Mouse (Mus musculus): ENCODE results near the gene Caln1. TPM values are rescaled to one million over a fixed set of nuclear protein-coding genes. Genes with fewer than 3 reads are reported as not detected.
A peak's percentile ranks its signal among the peaks of the same experiment; 100 is the strongest.

The Caln1 gene
- total RNA-seq (2015) (not detected in 2 replicates), total RNA-seq (2017) (not detected in 2 replicates)

- ATAC-seq (ENCODE audit: poor library complexity, severe bottlenecking), result no peak
Observed at GRCm38 (mm10) chr5:130369237-130369636, at the start of gene Caln1. Gene Caln1, plus strand, starts transcription at chr5:130369455.

DNA sequence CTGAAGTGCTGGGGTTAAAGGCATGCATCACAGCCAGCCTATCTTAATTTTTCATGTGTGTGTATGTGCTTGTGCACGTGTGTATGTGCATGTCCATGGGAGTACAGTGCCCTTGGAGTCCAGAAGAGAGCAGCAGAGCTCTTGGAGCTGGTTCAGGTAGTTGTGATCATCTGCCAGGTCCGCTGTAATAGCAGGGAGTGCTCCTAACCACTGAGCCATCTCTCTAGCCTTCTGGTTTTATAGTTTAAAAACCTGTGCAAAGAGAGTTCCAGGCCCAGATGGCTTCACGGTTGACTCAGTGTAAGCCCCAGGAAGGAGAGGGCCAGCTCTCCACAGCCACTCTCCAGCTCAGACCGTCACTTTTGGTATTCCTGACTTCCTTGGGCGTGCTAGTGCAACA lies 49.5 kb upstream of the Caln1 start:
- ATAC-seq (ENCODE audit: poor library complexity, severe bottlenecking), result no peak

DNA sequence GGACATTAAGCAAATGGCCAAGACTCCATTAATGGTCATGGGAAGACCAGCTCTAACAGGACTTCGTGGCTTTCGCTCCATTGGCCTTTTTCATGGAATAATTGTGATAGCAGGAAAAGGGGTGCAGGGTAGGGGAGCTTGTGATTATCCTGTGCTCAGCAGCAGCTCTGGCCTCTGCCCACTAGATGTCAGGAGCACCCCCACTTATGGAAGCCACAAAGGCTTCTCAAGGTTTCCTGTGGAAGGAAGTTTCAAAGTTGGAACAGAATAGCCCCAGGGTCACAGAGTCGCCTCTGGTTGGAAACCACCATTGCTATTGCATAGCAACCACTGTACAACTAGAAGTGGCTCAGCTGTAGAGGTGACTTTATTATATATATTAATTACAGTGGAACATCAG lies 48.8 kb upstream of the Caln1 start:
- ATAC-seq (ENCODE audit: poor library complexity, severe bottlenecking), result no peak

GRCm38 (mm10) chr5:130325486-130325885 lies 43.8 kb upstream of the Caln1 start:
- ATAC-seq (ENCODE audit: poor library complexity, severe bottlenecking), result no peak

DNA sequence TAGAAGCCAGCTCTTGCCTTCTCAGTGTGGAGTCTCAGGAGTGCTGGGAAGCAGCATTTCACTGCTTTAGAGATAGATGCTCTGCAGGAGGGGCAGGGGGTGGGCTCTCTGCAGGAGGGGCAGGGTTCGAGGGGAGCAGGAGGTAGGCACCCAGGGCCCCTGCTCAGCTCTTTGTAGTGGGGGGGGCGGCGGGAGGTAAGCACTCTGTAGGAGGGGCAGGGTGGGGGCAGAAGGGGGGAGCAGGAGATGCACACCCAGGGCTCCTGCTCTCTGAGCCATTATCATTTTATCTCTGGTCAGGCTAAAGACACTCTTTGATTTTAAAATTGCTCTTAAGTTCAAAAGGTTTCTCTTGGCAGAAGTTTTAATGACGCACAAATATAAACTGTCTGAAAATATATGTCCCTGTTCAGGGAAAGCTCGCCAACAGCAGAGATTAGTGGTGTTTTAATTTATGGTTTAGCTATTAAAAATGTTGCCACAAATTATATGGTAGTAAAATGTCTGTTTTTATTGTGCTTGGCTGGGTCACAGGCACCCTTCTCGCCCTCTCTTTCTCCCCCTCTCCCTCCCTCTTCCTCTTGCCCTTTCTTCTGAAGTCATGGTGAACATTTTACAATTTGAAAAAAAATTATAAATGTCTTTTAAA lies 41.5 kb upstream of the Caln1 start:
- no peak for ATAC-seq (ENCODE audit: poor library complexity, severe bottlenecking)

GRCm38 (mm10) chr5:130328366-130328765 lies 40.9 kb upstream of the Caln1 start:
- no peak for ATAC-seq (ENCODE audit: poor library complexity, severe bottlenecking)

- peak; percentile 21; the same call in 1 of the 2 replicates for ATAC-seq (ENCODE audit: poor library complexity, severe bottlenecking)
Observed at GRCm38 (mm10) chr5:130329889-130330288, 39.4 kb upstream of the Caln1 start.

- no peak for ATAC-seq (ENCODE audit: poor library complexity, severe bottlenecking)
Observed at GRCm38 (mm10) chr5:130330801-130331200, 38.5 kb upstream of the Caln1 start.

GRCm38 (mm10) chr5:130331206-130331605 lies 38.0 kb upstream of the Caln1 start:
- ATAC-seq (ENCODE audit: poor library complexity, severe bottlenecking), result no peak

GRCm38 (mm10) chr5:130333566-130333965 lies 35.7 kb upstream of the Caln1 start:
- ATAC-seq (ENCODE audit: poor library complexity, severe bottlenecking), result no peak

GRCm38 (mm10) chr5:130333971-130334370 lies 35.3 kb upstream of the Caln1 start:
- ATAC-seq (ENCODE audit: poor library complexity, severe bottlenecking), result no peak

DNA sequence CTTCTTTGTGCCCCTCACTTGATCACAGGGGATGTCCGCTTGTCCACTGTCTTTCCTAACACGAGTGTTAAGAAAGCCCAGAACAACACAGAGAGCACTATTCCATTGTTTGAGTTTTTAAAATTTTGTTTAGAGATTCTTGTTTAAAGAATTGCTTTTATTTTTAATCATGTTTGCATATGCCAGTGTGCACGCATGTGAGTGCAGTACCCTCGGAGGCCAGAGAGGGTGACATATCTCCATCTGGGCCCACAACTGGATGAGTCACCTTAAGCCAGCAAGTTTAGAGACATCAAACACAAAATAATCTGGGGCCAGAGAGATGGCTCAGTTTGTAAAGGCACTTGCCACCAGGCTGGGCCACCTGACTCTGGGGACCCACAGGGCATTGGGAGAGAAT lies 33.8 kb upstream of the Caln1 start:
- ATAC-seq (ENCODE audit: poor library complexity, severe bottlenecking), result no peak

DNA sequence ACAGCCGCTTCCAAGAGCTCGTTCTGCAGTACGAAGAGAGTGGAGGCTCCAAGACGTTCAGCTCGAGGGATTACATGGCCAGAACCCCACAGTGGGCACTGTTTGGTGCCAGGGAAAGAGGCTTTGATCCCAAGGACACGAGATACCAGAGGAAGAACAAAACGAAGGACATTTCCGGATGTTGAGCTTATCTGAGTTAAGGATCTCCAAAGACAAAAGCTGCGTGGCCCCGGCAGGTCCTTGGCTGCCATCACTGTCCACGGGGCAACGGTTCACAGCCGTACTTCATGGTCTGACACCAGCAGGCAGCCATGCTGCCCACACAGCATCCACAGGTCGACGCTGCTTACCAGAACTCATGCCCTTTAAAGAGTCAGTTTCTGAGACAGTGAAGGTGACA lies 28.6 kb upstream of the Caln1 start:
- ATAC-seq (ENCODE audit: poor library complexity, severe bottlenecking), result no peak

DNA sequence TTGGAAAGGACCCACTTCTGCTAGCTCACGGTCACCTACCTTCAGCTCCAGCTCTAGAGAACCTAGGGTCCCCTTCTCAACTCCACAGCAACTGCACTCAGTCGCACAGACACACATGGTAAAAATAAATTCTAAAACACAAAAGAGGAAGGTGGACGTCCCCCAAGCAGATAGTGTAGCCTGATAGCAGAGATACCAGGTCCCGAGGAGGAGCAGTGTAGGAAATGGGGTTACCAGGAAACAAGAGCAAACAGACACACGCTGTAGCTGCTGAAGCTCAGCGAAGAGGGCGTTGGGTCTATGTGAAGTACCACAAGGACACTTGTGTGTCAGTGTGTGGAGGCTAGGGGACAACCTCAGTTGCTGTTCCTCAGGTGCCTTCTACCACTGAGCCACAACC lies 24.3 kb upstream of the Caln1 start:
- ATAC-seq (ENCODE audit: poor library complexity, severe bottlenecking), result no peak

DNA sequence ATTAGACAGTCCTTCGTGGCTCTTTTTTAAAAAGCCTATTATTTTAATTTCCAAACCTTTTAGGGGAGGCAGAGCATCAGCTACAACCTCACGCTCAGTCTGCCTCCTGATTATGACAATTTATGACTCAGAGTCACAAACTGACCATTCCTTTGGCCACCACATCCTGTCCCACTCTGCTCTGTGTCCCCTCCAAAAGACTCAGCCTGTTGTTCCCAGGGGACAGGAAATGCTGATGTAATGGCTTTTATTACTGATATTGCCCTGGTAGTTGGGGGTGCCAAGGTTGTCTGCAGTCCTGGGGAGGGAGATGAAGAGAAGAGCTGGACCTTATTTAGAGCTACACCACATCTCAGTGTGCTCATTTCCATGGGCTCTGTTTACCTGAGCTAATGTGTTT lies 23.4 kb upstream of the Caln1 start:
- no peak for ATAC-seq (ENCODE audit: poor library complexity, severe bottlenecking)

DNA sequence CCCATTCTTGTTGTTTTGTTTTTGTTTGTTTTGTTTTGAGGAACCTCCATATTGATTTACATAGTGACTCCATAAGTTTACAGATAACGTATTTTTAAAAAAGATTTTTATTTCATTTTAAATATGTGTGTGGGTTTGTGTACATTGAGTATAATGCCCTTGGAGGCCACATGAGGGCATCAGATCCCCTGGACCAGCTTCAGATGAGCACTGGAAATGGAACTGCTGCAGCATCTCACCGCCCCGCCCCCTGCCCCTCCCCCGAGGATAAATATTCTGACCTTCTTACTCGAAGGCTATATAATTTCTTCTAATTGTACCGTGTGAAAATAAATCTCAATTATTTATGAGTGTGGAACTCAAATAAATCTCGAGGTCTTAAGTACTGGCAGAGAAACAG lies 14.0 kb upstream of the Caln1 start:
- no peak for ATAC-seq (ENCODE audit: poor library complexity, severe bottlenecking)

DNA sequence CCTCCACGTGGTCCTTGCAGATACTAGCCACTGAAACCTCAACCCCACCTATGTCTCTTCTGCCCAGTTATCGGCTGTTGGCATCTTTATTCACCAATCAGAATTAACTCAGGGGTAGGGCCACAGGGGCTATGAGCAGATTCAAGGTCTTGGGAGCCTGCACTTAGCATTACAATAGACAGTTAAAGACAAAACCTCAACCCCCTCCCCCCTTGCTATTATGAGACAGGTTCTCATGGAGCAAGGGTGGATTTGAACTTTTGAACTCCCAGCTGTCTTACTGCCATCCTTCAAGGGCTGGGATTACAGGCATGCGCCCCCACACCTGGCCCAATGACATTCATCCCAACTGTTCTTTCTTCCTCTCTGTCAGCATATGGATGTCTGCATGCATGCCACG lies 6.1 kb upstream of the Caln1 start:
- no peak for ATAC-seq (ENCODE audit: poor library complexity, severe bottlenecking)

DNA sequence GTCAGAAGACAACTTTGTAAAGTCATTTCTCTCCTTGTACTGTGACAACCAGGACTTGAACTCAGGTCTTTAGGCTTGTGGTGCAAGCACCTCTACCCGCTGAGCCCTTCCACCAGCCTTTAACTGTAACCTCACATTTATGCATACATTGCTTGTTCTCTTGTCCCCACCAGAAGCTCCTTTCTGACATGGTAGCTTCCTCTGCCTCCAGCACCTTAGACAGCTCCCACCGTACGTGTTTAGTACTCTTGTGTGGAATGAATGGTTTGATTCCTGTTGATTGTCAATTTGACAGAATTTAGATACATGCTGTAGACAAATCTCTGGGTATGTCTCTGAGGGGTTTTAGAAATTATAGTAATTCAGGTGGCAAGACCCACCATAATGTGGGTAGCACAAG lies 5.5 kb upstream of the Caln1 start:
- no peak for ATAC-seq (ENCODE audit: poor library complexity, severe bottlenecking)

DNA sequence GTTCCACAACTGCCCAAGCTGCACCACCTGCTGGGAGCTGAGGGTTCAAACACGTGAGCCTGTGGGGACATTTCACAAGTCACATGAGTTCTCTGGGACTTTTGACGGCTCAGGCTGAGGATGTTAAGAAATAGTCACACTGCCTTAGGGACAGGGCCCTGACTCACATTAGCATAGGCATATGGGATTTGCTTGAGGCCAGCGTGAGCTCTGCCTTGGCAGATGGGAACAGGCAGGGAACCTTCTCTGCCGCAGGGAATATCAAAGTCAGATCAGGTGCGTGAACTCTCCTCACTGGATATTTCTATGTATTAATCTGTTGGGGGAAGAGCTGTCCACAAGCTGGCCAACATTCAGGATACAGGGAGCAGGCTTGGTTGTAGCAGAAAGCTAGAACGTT lies 1.0 kb upstream of the Caln1 start:
- ATAC-seq (ENCODE audit: poor library complexity, severe bottlenecking), result no peak

GRCm38 (mm10) chr5:130375411-130375810 lies 6.2 kb downstream of the Caln1 start:
- no peak for ATAC-seq (ENCODE audit: poor library complexity, severe bottlenecking)

DNA sequence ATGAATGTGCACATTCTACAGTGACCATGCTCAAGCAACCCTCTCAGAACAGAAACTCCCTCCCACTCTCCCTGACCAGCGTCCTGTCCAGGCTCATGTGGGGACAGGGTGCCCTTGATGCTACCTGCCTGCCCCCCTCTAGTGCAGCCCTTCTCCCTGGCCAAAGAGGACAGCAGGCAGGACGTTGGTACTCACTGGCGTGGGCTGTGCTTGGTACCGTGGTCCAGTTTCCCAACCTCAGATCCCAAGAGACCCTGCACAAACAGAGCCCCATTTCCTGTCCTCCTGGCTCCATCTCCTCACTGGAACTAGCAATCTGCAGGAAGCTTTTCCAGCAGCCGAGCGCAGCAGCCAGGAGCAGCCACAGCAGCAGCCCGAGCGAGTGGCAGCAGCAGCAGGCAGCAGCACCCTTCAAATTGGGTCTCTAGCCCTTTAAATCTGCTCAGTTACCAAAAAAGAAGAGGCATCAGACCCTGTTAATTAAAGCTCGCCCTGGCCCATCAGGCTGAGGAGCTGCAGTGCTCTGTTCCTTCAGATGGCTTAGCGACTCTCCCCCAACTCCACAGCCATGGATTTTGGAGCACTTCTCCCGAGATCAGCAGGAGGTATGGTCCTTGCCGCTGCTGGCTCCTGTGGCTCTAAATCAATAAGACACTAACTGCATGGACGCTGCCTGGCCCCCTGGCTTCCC lies 15.1 kb downstream of the Caln1 start, which contains the start of gene A330070K13Rik:
TSS of gene A330070K13Rik (minus strand) at position 410 of the 691 bp plus-strand sequence.
- ATAC-seq (ENCODE audit: poor library complexity, severe bottlenecking), result no peak

- no peak for ATAC-seq (ENCODE audit: poor library complexity, severe bottlenecking)
Observed at GRCm38 (mm10) chr5:130386418-130386817, 17.2 kb downstream of the Caln1 start.

Measured in megakaryocyte, adult 5-6 weeks (primary cell).